Mouse (Mus musculus) embryonic fibroblast, embryonic 13.5 days (primary cell): Measurements from ENCODE around the gene Brpf1. TPM values are rescaled to one million over a fixed set of nuclear protein-coding genes. Genes with fewer than 3 reads are reported as not detected.

ENCODE experiments used
- H3K27ac ChIP-seq: 2 replicates; pipeline ENCODE4 v1.5.1; 2012; ENCODE audit warnings: low read length, control low read depth, inconsistent platforms; ENCODE audit not compliant: insufficient read depth
- H3K4me1 ChIP-seq: 2 replicates; pipeline ENCODE4 v1.6.1; 2011; ENCODE audit warnings: low read length; ENCODE audit not compliant: control insufficient read depth, insufficient read depth
- H3K4me3 ChIP-seq: 2 replicates; pipeline ENCODE4 v1.5.1; 2011; ENCODE audit warnings: mild to moderate bottlenecking, control low read depth, low read length; ENCODE audit not compliant: insufficient read depth
- CTCF ChIP-seq: IDR thresholded peaks from 2 replicates; pipeline ENCODE4 v1.5.1; 2011; ENCODE audit warnings: mild to moderate bottlenecking, control low read depth, low read length, moderate library complexity, borderline replicate concordance; ENCODE audit not compliant: insufficient read depth
- POLR2A ChIP-seq: IDR thresholded peaks from 2 replicates; pipeline ENCODE4 v1.6.1; 2011; ENCODE audit warnings: low read depth, mild to moderate bottlenecking, control low read depth, low read length, moderate library complexity
- polyA plus RNA-seq: library from polyadenylated mRNA; stranded (reverse); fragments of >200 nt; gene quantifications from 2 replicates; pipeline ENCODE4 v1.2.4, GENCODE M21; 2011; ENCODE audit warnings: low read depth; ENCODE audit not compliant: missing spikeins, insufficient read length

Brpf1 gene
- polyA plus RNA-seq, 1 experiment, result 16.5 TPM

DNA sequence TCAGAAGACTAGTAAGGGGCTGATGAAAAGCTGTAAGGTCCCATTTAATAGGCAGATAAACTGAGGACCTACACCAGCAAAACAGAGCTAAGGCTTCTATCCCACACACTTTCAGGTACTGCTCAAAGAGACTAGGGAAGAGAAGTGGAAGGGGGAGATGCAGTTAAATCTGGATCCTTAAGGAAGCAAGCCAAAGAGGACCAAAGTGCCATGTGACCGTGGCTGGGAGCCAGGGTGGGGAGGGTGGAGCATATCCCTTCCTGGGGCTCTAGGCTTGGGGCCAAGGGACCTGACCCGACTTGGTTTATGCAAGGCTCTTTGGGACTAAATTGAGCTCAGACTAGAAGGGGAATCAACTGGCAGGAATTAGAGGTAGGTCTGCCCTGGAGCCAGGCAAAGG is 37.4 kb downstream of the Brpf1 start:
- TF ChIP-seq CTCF (no peak), POLR2A (no peak)
- Histone ChIP-seq H3K27ac (no peak overlapping the region), H3K4me3 (no peak overlapping the region), H3K4me1 (peaks cover 10% of the 10 kb centered on the region)

DNA sequence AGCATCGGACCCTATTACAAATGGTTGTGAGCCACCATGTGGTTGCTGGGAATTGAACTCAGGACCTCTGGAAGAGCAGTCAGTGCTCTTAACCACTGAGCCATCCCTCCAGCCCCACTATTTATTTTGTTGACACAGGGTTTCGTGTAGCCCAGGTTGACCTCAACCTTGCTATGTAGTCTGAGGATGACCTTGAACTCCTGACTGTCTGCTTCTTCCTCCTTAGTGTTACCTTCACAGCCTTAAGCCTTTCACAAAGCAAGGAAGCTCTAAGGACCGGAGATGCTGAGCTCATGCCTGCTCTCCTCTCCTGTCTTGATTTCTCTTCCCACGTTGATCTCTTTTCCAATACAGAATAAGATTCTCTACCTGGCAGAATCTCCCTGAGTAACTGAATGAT is 40.0 kb downstream of the Brpf1 start:
- Histone ChIP-seq H3K4me3 (no peak overlapping the region), H3K4me1 (peaks cover 10% of the 10 kb centered on the region), H3K27ac (no peak overlapping the region)
- TF ChIP-seq POLR2A, result no peak

DNA sequence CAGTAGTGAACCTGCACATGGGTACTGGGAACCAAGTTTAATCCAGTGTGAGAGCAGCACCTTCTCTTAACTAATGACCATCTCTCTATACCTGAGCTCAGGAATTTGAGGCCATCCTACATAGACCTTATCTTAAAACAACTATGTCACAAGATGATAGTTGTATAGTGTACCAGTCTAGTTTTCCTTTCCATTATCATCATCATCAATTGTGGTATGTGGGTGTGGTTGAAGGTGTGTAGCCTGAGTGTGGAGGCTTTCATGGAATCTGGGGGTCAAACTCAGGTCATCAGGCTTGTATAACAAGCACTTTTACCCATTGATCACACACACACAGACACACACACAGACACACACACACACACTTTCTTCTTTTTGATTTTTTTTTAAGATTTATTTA is 43.6 kb downstream of the Brpf1 start:
- H3K4me3 ChIP-seq, result no peak overlapping the region
- no peak for TF ChIP-seq POLR2A
- no peak for TF ChIP-seq CTCF
- H3K4me1 ChIP-seq, result no peaks in the 10 kb centered on the region
- H3K27ac ChIP-seq, result no peak overlapping the region

DNA sequence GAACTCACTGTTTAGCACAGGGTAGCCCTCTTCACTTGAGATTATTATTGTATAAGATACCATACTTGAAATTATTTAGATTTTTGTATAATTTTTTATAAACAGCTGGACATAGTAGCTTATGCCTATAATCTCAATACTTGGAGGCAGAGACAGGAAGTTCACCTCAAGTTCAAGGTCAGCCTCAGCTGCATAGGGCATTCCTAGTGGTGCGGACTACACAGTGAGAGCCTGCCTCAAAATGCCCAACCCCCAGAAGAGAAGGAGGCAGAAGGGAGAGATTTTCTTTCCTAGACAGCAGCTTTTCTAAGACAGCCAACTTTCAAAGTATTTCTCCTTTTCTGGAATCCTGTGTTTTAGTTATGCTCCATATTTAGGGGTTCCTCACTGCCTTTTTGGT is 44.2 kb downstream of the Brpf1 start:
- Histone ChIP-seq H3K27ac (no peak overlapping the region), H3K4me3 (no peak overlapping the region), H3K4me1 (no peaks in the 10 kb centered on the region)
- TF ChIP-seq CTCF (no peak), POLR2A (no peak)

DNA sequence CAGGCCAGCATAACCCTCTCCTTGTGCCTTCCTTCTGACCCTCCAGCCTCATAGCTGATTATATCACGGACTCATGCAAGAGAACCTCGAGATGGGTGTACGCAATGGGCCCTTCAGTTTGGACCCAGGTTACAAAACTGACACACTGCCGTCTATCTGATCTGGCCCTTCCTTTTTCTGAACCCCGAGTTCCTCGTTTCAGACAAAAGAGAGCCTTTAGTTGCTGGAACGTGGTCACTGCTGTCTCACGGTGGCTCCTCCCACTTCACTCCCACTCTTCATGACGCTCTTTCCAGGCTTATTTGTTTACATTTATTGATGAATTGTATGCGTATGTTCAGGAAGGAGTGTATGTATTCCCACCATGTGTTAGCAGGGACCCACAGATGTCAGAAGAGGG is 44.7 kb downstream of the Brpf1 start:
- TF ChIP-seq POLR2A (no peak), CTCF (no peak)
- Histone ChIP-seq H3K4me1 (no peaks in the 10 kb centered on the region), H3K4me3 (no peak overlapping the region), H3K27ac (no peak overlapping the region)

DNA sequence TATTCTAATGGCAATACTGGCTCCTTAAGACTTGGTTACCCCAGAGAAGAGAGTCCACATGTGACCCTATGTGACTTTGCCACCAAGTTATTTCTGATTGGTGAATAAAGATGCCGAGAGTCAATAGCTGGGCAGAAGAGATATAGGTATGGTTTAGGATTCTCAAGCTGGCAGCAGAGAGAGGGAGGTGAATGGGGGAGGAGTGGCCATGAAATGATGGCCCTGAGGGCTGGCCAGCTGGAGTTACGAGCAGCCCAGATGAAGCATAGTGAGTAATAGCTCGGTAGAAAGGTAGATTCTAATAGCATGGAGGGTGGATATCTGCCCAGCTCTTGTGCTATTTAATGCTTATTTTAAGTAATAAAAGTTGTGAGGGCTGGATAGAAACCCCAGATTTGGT is 45.9 kb downstream of the Brpf1 start:
- Histone ChIP-seq H3K27ac (no peak overlapping the region), H3K4me3 (no peak overlapping the region), H3K4me1 (no peaks in the 10 kb centered on the region)
- TF ChIP-seq POLR2A (no peak), CTCF (no peak)

DNA sequence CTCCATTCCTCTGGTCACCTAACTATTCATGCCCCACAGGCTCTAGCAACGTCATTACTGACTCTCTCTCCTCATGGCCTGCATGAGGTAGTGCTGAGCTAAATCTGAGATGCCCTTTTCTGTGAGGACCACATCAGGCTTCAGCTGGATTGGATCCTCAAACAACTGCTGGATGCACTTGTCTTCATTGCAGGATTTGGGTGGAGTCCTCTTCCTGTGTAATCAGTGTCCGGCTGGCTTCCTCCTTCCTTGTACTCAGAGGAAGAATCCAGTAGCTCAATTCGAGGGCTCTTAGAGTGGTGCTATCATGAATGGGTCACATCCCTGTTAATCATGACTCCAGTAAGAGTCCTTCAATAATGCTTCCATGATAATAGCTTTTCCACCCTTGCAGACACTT is 46.8 kb downstream of the Brpf1 start:
- Histone ChIP-seq H3K4me3 (no peak overlapping the region), H3K4me1 (no peaks in the 10 kb centered on the region), H3K27ac (no peak overlapping the region)
- TF ChIP-seq CTCF, result no peak
- no peak for TF ChIP-seq POLR2A

DNA sequence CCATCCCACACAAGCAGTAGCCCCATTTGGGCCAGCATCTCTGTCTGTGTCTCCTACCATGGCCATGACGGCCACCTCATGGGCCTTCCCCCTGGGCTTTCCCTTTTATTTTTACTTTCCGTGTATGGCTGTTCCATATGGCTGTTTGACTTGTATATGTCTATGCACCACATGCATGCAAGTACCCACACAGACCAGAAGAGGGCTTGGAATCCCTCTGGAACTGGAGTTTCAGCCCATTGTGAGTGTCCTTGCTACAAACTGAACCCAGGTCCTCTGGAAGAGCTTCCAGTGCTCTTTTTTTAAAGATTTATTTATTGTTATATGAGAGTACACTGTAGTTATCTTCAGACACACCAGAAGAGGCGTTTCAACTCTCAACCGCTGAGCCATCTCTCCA is 54.5 kb downstream of the Brpf1 start:
- Histone ChIP-seq H3K4me1 (no peaks in the 10 kb centered on the region), H3K4me3 (no peak overlapping the region), H3K27ac (no peak overlapping the region)
- TF ChIP-seq CTCF (no peak), POLR2A (no peak)

DNA sequence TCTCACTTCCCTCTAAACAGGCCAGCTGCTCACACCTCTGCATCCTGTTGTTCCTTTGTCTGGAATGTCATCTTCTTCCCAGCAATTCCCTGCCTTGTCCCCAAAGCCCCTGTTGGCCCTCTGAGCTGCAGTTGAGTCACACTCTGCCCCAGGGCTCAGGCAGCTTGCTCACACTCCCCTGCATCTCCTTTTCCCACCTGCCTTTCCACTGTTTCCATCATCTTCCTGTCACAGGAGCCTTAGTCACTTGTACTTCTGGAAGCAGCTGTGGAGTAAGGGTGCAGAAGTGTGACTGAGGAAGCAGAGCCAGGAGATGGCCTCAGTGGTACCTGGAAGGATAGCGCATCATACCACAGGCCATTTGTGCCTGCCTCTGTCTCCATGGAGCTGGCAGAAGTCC is 55.3 kb downstream of the Brpf1 start:
- Histone ChIP-seq H3K4me3 (no peak overlapping the region), H3K27ac (no peak overlapping the region), H3K4me1 (no peaks in the 10 kb centered on the region)
- TF ChIP-seq POLR2A, result no peak
- TF ChIP-seq CTCF, result no peak

DNA sequence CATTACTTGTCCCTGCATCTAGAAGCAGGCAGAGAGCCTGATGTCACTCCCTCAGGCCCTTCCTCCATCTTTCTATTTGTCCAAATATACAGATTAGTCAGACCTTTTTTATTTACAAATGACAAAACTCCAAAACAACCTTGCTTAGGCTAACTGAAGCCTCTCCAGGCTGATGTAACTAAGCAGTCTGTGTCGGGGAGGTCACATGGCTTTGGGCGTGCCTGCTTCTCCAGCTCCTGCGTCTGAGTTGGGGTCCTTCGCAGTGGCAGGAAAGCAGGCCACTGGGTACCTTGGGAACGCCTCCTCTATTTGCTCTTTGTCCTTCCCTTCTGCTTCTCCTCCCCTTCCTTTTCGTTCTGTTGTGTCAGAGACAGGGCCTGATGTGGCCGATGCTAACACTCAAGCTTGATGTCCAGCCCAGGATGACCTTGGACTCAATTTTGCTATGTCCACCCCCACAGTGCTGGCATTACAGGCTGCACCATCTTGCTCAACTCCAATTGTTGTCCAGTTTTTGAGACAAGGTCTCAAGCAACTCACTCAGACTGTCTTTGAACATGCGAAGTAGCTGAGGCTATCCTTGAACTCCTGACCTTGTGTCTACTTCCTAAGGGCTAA is 57.7 kb downstream of the Brpf1 start:
- no peak overlapping the region for H3K27ac ChIP-seq
- no peak overlapping the region for H3K4me3 ChIP-seq
- no peak for TF ChIP-seq POLR2A
- no peak for TF ChIP-seq CTCF
- no peaks in the 10 kb centered on the region for H3K4me1 ChIP-seq

DNA sequence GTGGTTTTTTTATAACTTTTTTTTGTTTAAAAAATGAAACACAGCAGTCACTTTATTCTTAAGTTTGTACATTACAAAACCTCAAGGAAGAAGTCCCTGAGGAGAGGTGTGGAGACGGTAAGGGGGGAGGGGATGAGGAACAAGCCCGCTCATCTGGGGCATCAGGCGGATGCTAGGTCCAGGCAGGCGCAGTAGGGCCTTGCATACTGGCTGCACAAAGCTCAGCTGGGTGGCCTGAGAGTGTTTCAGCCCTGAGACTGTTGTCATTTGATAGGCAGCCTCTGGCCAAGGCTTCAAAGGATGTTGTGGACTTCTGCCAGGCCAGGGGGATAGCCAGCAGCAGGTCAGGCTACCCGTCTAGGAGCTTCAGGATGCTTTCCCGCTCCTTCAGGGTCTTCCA is 59.7 kb downstream of the Brpf1 start:
- TF ChIP-seq CTCF (no peak), POLR2A (no peak)
- H3K27ac ChIP-seq, result no peak overlapping the region
- no peaks in the 10 kb centered on the region for H3K4me1 ChIP-seq
- no peak overlapping the region for H3K4me3 ChIP-seq
